Mouse (Mus musculus) CH12.LX (cell line): Measurements from ENCODE around the gene Zic1. TPM values are rescaled to one million over a fixed set of nuclear protein-coding genes. Genes with fewer than 3 reads are reported as not detected.

Experiments used
- DNase-seq: peaks from one replicate; pipeline ENCODE4 v3.0.0-alpha.2; 2013; ENCODE audit errors: extremely low read depth
- H3K27ac ChIP-seq: 2 replicates; pipeline ENCODE4 v1.5.1; 2012; ENCODE audit warnings: low read depth, mild to moderate bottlenecking, control low read depth, moderate library complexity; ENCODE audit not compliant: insufficient read depth
- H3K27me3 ChIP-seq: replicated peaks from 2 replicates; pipeline ENCODE3; 2012; ENCODE audit warnings: inconsistent platforms
- H3K36me3 ChIP-seq, 2 experiments: replicated peaks in 1 of 2; 2 replicates each; pipeline versions ENCODE3 to v1.6.1; 2012; ENCODE audit warnings: inconsistent platforms in 1 of 2, low read length in 1 of 2, mild to moderate bottlenecking in 1 of 2, mixed read lengths in 1 of 2, moderate library complexity in 1 of 2; ENCODE audit not compliant: control insufficient read depth in 1 of 2, insufficient read depth in 1 of 2
- H3K4me1 ChIP-seq, 2 experiments: 2 replicates each; pipeline ENCODE4 v1.6.1; 2012; ENCODE audit warnings: inconsistent platforms in 1 of 2, moderate library complexity in 1 of 2; ENCODE audit not compliant: insufficient read depth in 2 of 2, control insufficient read depth in 1 of 2
- H3K4me2 ChIP-seq: 2 replicates; pipeline ENCODE4 v1.6.1; 2012; ENCODE audit warnings: low read depth, mild to moderate bottlenecking, control low read depth; ENCODE audit not compliant: poor library complexity, insufficient read depth, severe bottlenecking
- H3K4me3 ChIP-seq, 3 experiments: fragments of 150-350 bp in 1 of 3; sonication (generic) in 1 of 3; replicated peaks in 1 of 3; 2 replicates each; pipeline versions ENCODE3 to v1.5.1; 2011 to 2012; ENCODE audit warnings: low read depth in 2 of 3, low read length in 2 of 3, mild to moderate bottlenecking in 2 of 3, moderate library complexity in 2 of 3, control low read depth in 1 of 3, improper control_type of control experiment in 1 of 3, inconsistent platforms in 1 of 3, mixed read lengths in 1 of 3; ENCODE audit not compliant: poor library complexity in 1 of 3
- H3K79me2 ChIP-seq: replicated peaks from 2 replicates; pipeline ENCODE4 v1.6.1; 2012; ENCODE audit warnings: mild to moderate bottlenecking, moderate library complexity; ENCODE audit not compliant: control insufficient read depth, poor library complexity, insufficient read depth, severe bottlenecking; ENCODE audit errors: extremely low read depth
- H3K9ac ChIP-seq: 2 replicates; pipeline ENCODE4 v1.6.1; 2012; ENCODE audit warnings: low read depth, mild to moderate bottlenecking, control low read depth, moderate library complexity; ENCODE audit not compliant: insufficient read depth
- H3K9me3 ChIP-seq: replicated peaks from 2 replicates; pipeline ENCODE3; 2012; ENCODE audit warnings: low read length, inconsistent platforms, mixed read lengths
- E2F4 ChIP-seq: IDR thresholded peaks from 2 replicates; pipeline ENCODE4 v1.6.1; 2011; ENCODE audit warnings: low read depth, low read length, improper control_type of control experiment; ENCODE audit not compliant: insufficient replicate concordance
- JUN ChIP-seq: IDR thresholded peaks from 2 replicates; pipeline ENCODE4 v1.6.1; 2011; ENCODE audit warnings: low read depth, mild to moderate bottlenecking, low read length, improper control_type of control experiment, moderate library complexity; ENCODE audit not compliant: insufficient read depth
- MAFK ChIP-seq: IDR thresholded peaks from 2 replicates; pipeline ENCODE4 v1.6.1; 2011; ENCODE audit warnings: low read length, improper control_type of control experiment; ENCODE audit not compliant: insufficient replicate concordance
- MAX ChIP-seq: IDR thresholded peaks from 2 replicates; pipeline ENCODE4 v1.6.1; 2011; ENCODE audit warnings: low read length, improper control_type of control experiment
- MAZ ChIP-seq: IDR thresholded peaks from 2 replicates; pipeline ENCODE4 v1.6.1; 2012; ENCODE audit warnings: low read depth, mild to moderate bottlenecking, inconsistent platforms, low read length, improper control_type of control experiment, moderate library complexity
- NELFE ChIP-seq: IDR thresholded peaks from 2 replicates; pipeline ENCODE4 v1.6.1; 2011; ENCODE audit warnings: low read depth, low read length, improper control_type of control experiment
- POLR2AphosphoS2 ChIP-seq: IDR thresholded peaks from 2 replicates; pipeline ENCODE4 v1.6.1; 2011; ENCODE audit warnings: low read depth, low read length, improper control_type of control experiment
- RCOR1 ChIP-seq: conservative IDR thresholded peaks from 2 replicates; pipeline ENCODE4 v1.6.1; 2012; ENCODE audit warnings: low read depth, mild to moderate bottlenecking, inconsistent platforms, low read length, improper control_type of control experiment
- SIN3A ChIP-seq: IDR thresholded peaks from 2 replicates; pipeline ENCODE4 v1.6.1; 2012; ENCODE audit warnings: low read length, improper control_type of control experiment, inconsistent platforms
- SMC3 ChIP-seq: IDR thresholded peaks from 2 replicates; pipeline ENCODE4 v1.6.1; 2011; ENCODE audit warnings: low read depth, low read length, improper control_type of control experiment
- TCF12 ChIP-seq: IDR thresholded peaks from 2 replicates; pipeline ENCODE4 v1.6.1; 2014; ENCODE audit warnings: low read depth, mild to moderate bottlenecking, inconsistent platforms, low read length, improper control_type of control experiment
- UBTF ChIP-seq: IDR thresholded peaks from 2 replicates; pipeline ENCODE4 v1.6.1; 2012; ENCODE audit warnings: low read depth, mild to moderate bottlenecking, inconsistent platforms, low read length, improper control_type of control experiment, moderate library complexity
- USF1 ChIP-seq: IDR thresholded peaks from 2 replicates; pipeline ENCODE4 v1.6.1; 2014; ENCODE audit warnings: low read depth, mild to moderate bottlenecking, inconsistent platforms, low read length, improper control_type of control experiment
- USF2 ChIP-seq: conservative IDR thresholded peaks from 2 replicates; pipeline ENCODE4 v1.6.1; 2011; ENCODE audit warnings: low read depth, low read length, improper control_type of control experiment
- ZKSCAN1 ChIP-seq: IDR thresholded peaks from 2 replicates; pipeline ENCODE4 v1.6.1; 2012; ENCODE audit warnings: low read depth, inconsistent platforms, low read length, improper control_type of control experiment, borderline replicate concordance
- ZMIZ1 ChIP-seq: IDR thresholded peaks from 2 replicates; pipeline ENCODE4 v1.6.1; 2012; ENCODE audit warnings: low read depth, mild to moderate bottlenecking, inconsistent platforms, low read length, improper control_type of control experiment
- ZNF384 ChIP-seq: IDR thresholded peaks from 2 replicates; pipeline ENCODE4 v1.6.1; 2012; ENCODE audit warnings: low read depth, low read length, improper control_type of control experiment, inconsistent platforms
- dilution Hi-C: fragments of 300-500 bp; cut with MboI; formaldehyde crosslinking; loops from 2 replicates; pipeline ENCODE4 v1.14.3; 2020; ENCODE audit warnings: low sequenced_read_pairs; ENCODE audit not compliant: extremely low pct_unique_long_range_greater_than_20kb, extremely low pct_ligation_motif_present
- in situ Hi-C: fragments of 300-500 bp; cut with MboI; formaldehyde crosslinking; loops from 3 replicates; pipeline ENCODE4 v1.14.3; 2019; ENCODE audit warnings: low sequenced_read_pairs, low pct_ligation_motif_present, low pct_unique_long_range_greater_than_20kb, mixed read lengths
- polyA plus RNA-seq: library from polyadenylated mRNA; unstranded; fragments of >175 nt; gene quantifications from 2 replicates; pipeline ENCODE4 v1.2.1, GENCODE M21; 2012; ENCODE audit warnings: low read depth; ENCODE audit not compliant: insufficient read length
- total RNA-seq, 2 experiments: library from RNA; depleted of rRNA; stranded (reverse); fragments of 300-350 nt in 1 of 2; fragments of >200 nt in 1 of 2; gene quantifications; 2 replicates each; pipeline ENCODE4 v1.2.3; 2012 to 2014

Zic1 gene
- total and polyA plus RNA-seq, 3 experiments = not detected

GRCm38 (mm10) chr9:91404229-91404628, 38.6 kb upstream of the Zic1 start:
- Histone ChIP-seq H3K36me3 (no peaks in the 10 kb centered on the region), H3K9ac (no peak overlapping the region), H3K4me1 (no peaks in the 10 kb centered on the region), H3K27ac (no peak overlapping the region), H3K79me2 (no peaks in the 10 kb centered on the region), H3K27me3 (no peaks in the 10 kb centered on the region), H3K9me3 (peaks cover 33% of the 10 kb centered on the region), H3K4me2 (no peak overlapping the region), H3K4me3 (no peak overlapping the region)
- TF ChIP-seq ZMIZ1 (no peak), MAZ (no peak), RCOR1 (no peak)
- in situ Hi-C loops = no loop called here
- no peak for DNase-seq
- dilution Hi-C loops = no loop called here

DNA sequence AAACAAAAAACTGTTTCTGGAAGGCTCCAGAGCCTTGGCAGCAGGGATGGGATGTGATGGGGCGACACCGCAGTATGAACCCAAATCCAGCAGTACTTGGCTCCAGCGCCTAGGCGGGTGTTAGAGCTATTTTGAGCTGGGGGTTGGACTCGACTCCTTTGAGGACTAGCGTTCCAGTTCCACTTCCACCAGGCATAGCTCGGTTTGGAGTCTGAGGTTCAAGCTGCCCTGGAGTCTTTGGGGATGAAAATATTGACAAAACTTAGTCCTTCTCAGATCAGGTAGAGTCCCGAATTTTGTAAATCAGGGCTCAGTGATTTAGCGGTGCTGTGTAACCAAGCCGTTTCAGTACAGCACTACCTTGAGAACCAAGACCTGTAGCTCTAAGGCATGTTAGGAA, 35.9 kb upstream of the Zic1 start:
- in situ Hi-C loops (no loop called here), dilution Hi-C loops (no loop called here)
- no peaks in the 10 kb centered on the region for H3K4me1 ChIP-seq
- no peak for TF ChIP-seq MAFK
- no peak for TF ChIP-seq POLR2AphosphoS2
- TF ChIP-seq E2F4 = no peak
- TF ChIP-seq UBTF = no peak
- TF ChIP-seq SMC3 = no peak
- no peak for TF ChIP-seq ZNF384
- no peak for TF ChIP-seq USF1
- TF ChIP-seq ZKSCAN1 = no peak
- TF ChIP-seq TCF12 = no peak
- TF ChIP-seq SIN3A = no peak
- no peak for TF ChIP-seq NELFE
- TF ChIP-seq JUN = no peak
- no peak for TF ChIP-seq USF2
- no peak for TF ChIP-seq MAX
- H3K4me2 ChIP-seq = no peak overlapping the region
- H3K4me3 ChIP-seq = no peak overlapping the region
- H3K79me2 ChIP-seq = no peaks in the 10 kb centered on the region
- H3K9me3 ChIP-seq = peaks cover 44% of the 10 kb centered on the region
- H3K27me3 ChIP-seq = no peaks in the 10 kb centered on the region
- H3K36me3 ChIP-seq = no peaks in the 10 kb centered on the region
- no peak overlapping the region for H3K9ac ChIP-seq
- DNase-seq = no peak
- H3K27ac ChIP-seq = no peak overlapping the region
